Mouse (Mus musculus): ENCODE measurements at regions not wholly inside any gene's neighbourhood (a gene's known extent, or its start where the extent isn't known, plus 50 kb on each side); places are given as distances from the start of the nearest gene placed in this dataset.
"Not testable (repeated sequence)": the region's sequence is repeated elsewhere in the genome, so short reads cannot be mapped to it uniquely, and the experiment has no call there.

- no peak overlapping the region for H3K4me3 ChIP-seq
- H3K27ac ChIP-seq, result no peak overlapping the region
- H3K27me3 ChIP-seq (ENCODE audit: insufficient read depth, poor library complexity, severe bottlenecking), result no peaks in the 10 kb centered on the region
- no peaks in the 10 kb centered on the region for H3K36me3 ChIP-seq
- WGBS, result 78% methylated on average over 8 of the region's 8 CpGs
- DNase-seq (ENCODE audit: low spot score), result no peak
- H3K9me3 ChIP-seq, result no peaks in the 10 kb centered on the region
- H3K4me1 ChIP-seq (replicated peaks), result no peaks in the 10 kb centered on the region
Measured at GRCm38 (mm10) chr8:81286280-81287034, 55.9 kb upstream of the Inpp4b start.

GRCm38 (mm10) chr8:81260089-81260488, 82.3 kb upstream of the Inpp4b start:
- Histone ChIP-seq H3K27ac (no peak overlapping the region), H3K27me3 (ENCODE audit: insufficient read depth, poor library complexity, severe bottlenecking) (no peaks in the 10 kb centered on the region), H3K9me3 (no peaks in the 10 kb centered on the region), H3K4me3 (no peak overlapping the region), H3K36me3 (no peaks in the 10 kb centered on the region), H3K4me1 (replicated peaks) (no peaks in the 10 kb centered on the region)
- DNase-seq (ENCODE audit: low spot score), result no peak
- 75% methylated on average over 2 of the region's 2 CpGs for WGBS

GRCm38 (mm10) chr8:81223872-81224271, 118.5 kb upstream of the Inpp4b start:
- 93% methylated on average over 3 of the region's 3 CpGs for WGBS
- Histone ChIP-seq H3K4me3 (no peak overlapping the region), H3K9me3 (no peaks in the 10 kb centered on the region)

GRCm38 (mm10) chr8:81187061-81187790, 155.1 kb upstream of the Inpp4b start:
- H3K9me3 ChIP-seq; H3K4me3 ChIP-seq; H3K36me3 ChIP-seq; H3K27me3 ChIP-seq (ENCODE audit: insufficient read depth, poor library complexity, severe bottlenecking); H3K4me1 ChIP-seq (replicated peaks); H3K27ac ChIP-seq; DNase-seq (ENCODE audit: low spot score): not testable (repeated sequence)
- WGBS, result 79% methylated on average over 11 of the region's 11 CpGs

More at GRCm38 (mm10) chr8:81223872-81224271, 118.5 kb upstream of the Inpp4b start:
- H3K4me1 ChIP-seq (replicated peaks), result no peaks in the 10 kb centered on the region
- no peak overlapping the region for H3K27ac ChIP-seq
- no peaks in the 10 kb centered on the region for H3K36me3 ChIP-seq
- H3K27me3 ChIP-seq (ENCODE audit: insufficient read depth, poor library complexity, severe bottlenecking), result no peaks in the 10 kb centered on the region
- no peak for DNase-seq (ENCODE audit: low spot score)

- Histone ChIP-seq H3K27me3 (ENCODE audit: insufficient read depth, poor library complexity, severe bottlenecking) (no peaks in the 10 kb centered on the region), H3K4me3 (no peak overlapping the region), H3K27ac (no peak overlapping the region), H3K4me1 (replicated peaks) (no peaks in the 10 kb centered on the region), H3K9me3 (no peaks in the 10 kb centered on the region), H3K36me3 (no peaks in the 10 kb centered on the region)
- no peak for DNase-seq (ENCODE audit: low spot score)
- WGBS, result 67% methylated on average over 1 of the region's 1 CpGs
Measured at GRCm38 (mm10) chr8:81175537-81175936, 160.8 kb upstream of the Usp38 start.

GRCm38 (mm10) chr8:81147239-81147638, 132.5 kb upstream of the Usp38 start:
- Histone ChIP-seq H3K4me1 (replicated peaks) (no peaks in the 10 kb centered on the region), H3K4me3 (no peak overlapping the region), H3K27me3 (ENCODE audit: insufficient read depth, poor library complexity, severe bottlenecking) (no peaks in the 10 kb centered on the region), H3K27ac (no peak overlapping the region), H3K36me3 (no peaks in the 10 kb centered on the region), H3K9me3 (peaks cover 8% of the 10 kb centered on the region; the same call in 1 of the 2 replicates)
- no peak for DNase-seq (ENCODE audit: low spot score)
- 90% methylated on average over 3 of the region's 3 CpGs for WGBS

- H3K9me3 ChIP-seq, result no peaks in the 10 kb centered on the region
- no peaks in the 10 kb centered on the region for H3K4me1 ChIP-seq (replicated peaks)
- H3K27ac ChIP-seq, result no peak overlapping the region
- no peaks in the 10 kb centered on the region for H3K27me3 ChIP-seq (ENCODE audit: insufficient read depth, poor library complexity, severe bottlenecking)
- no peaks in the 10 kb centered on the region for H3K36me3 ChIP-seq
- WGBS, result 66% methylated on average over 4 of the region's 4 CpGs
- no peak overlapping the region for H3K4me3 ChIP-seq
- DNase-seq (ENCODE audit: low spot score), result no peak
Measured at GRCm38 (mm10) chr8:81106763-81107509, 92.2 kb upstream of the Usp38 start.

GRCm38 (mm10) chr8:81098963-81099362, 84.2 kb upstream of the Usp38 start:
- 84% methylated on average over 2 of the region's 2 CpGs for WGBS
- Histone ChIP-seq H3K27ac (no peak overlapping the region), H3K27me3 (ENCODE audit: insufficient read depth, poor library complexity, severe bottlenecking) (no peaks in the 10 kb centered on the region), H3K4me1 (replicated peaks) (no peaks in the 10 kb centered on the region), H3K4me3 (no peak overlapping the region), H3K36me3 (no peaks in the 10 kb centered on the region), H3K9me3 (no peaks in the 10 kb centered on the region)
- no peak for DNase-seq (ENCODE audit: low spot score)

- Histone ChIP-seq H3K9me3 (no peaks in the 10 kb centered on the region), H3K4me3 (no peak overlapping the region), H3K36me3 (no peaks in the 10 kb centered on the region), H3K4me1 (replicated peaks) (no peaks in the 10 kb centered on the region), H3K27me3 (ENCODE audit: insufficient read depth, poor library complexity, severe bottlenecking) (no peaks in the 10 kb centered on the region), H3K27ac (no peak overlapping the region)
- WGBS, result 48% methylated on average over 9 of the region's 9 CpGs
- DNase-seq (ENCODE audit: low spot score), result peak; percentile 15
Measured at GRCm38 (mm10) chr8:81097076-81097819, 82.5 kb upstream of the Usp38 start.

GRCm38 (mm10) chr8:81095237-81095636, 80.5 kb upstream of the Usp38 start:
- Histone ChIP-seq H3K9me3 (no peaks in the 10 kb centered on the region), H3K4me1 (replicated peaks) (no peaks in the 10 kb centered on the region), H3K27ac (no peak overlapping the region), H3K4me3 (no peak overlapping the region), H3K36me3 (no peaks in the 10 kb centered on the region), H3K27me3 (ENCODE audit: insufficient read depth, poor library complexity, severe bottlenecking) (no peaks in the 10 kb centered on the region)
- no peak for DNase-seq (ENCODE audit: low spot score)
- 86% methylated on average over 2 of the region's 2 CpGs for WGBS

- Histone ChIP-seq H3K27ac (no peak overlapping the region), H3K9me3 (no peaks in the 10 kb centered on the region), H3K4me3 (no peak overlapping the region), H3K27me3 (ENCODE audit: insufficient read depth, poor library complexity, severe bottlenecking) (no peaks in the 10 kb centered on the region), H3K36me3 (no peaks in the 10 kb centered on the region), H3K4me1 (replicated peaks) (peaks cover 8% of the 10 kb centered on the region; the same call in 1 of the 2 replicates)
- DNase-seq (ENCODE audit: low spot score), result no peak
- WGBS, result 73% methylated on average over 12 of the region's 12 CpGs
Measured at GRCm38 (mm10) chr8:81080865-81081637, 66.3 kb upstream of the Usp38 start.

- Histone ChIP-seq H3K4me3 (no peak overlapping the region), H3K27me3 (ENCODE audit: insufficient read depth, poor library complexity, severe bottlenecking) (no peaks in the 10 kb centered on the region), H3K9me3 (no peaks in the 10 kb centered on the region), H3K27ac (no peak overlapping the region), H3K4me1 (replicated peaks) (peaks cover 8% of the 10 kb centered on the region; the same call in 1 of the 2 replicates), H3K36me3 (no peaks in the 10 kb centered on the region)
- DNase-seq (ENCODE audit: low spot score), result no peak
- WGBS, result 83% methylated on average over 8 of the region's 8 CpGs
Measured at GRCm38 (mm10) chr8:81079887-81080300, 65.2 kb upstream of the Usp38 start.

Measured in hindbrain, embryonic 10.5 days (tissue).